Mouse (Mus musculus) midbrain, embryonic 15.5 days (tissue): Measurements from ENCODE around the gene Ablim1. TPM values are rescaled to one million over a fixed set of nuclear protein-coding genes. Genes with fewer than 3 reads are reported as not detected.

ENCODE experiments used
- ATAC-seq: fragments of 200-750 bp; cut with Nextera tagmentation; replicated peaks from 2 replicates; pipeline ENCODE4 v1.8.0; 2017; ENCODE audit warnings: moderate TSS enrichment
- H3K27ac ChIP-seq: fragments of 300-500 bp; sonication (generic); 2 replicates; pipeline ENCODE4 v1.5.1; 2015; ENCODE audit warnings: mild to moderate bottlenecking, inconsistent platforms
- H3K27me3 ChIP-seq: fragments of 300-500 bp; sonication (generic); replicated peaks from 2 replicates; pipeline ENCODE4 v1.6.1; 2015; ENCODE audit warnings: inconsistent platforms
- H3K36me3 ChIP-seq: fragments of 300-500 bp; sonication (generic); replicated peaks from 2 replicates; pipeline ENCODE4 v1.6.1; 2015; ENCODE audit warnings: inconsistent platforms
- H3K4me1 ChIP-seq: fragments of 300-500 bp; sonication (generic); 2 replicates; pipeline ENCODE4 v1.6.1; 2015; ENCODE audit warnings: inconsistent platforms
- H3K4me2 ChIP-seq: fragments of 300-500 bp; sonication (generic); 2 replicates; pipeline ENCODE4 v1.6.1; 2015; ENCODE audit warnings: inconsistent platforms, mild to moderate bottlenecking, moderate library complexity
- H3K4me3 ChIP-seq: fragments of 300-500 bp; sonication (generic); 2 replicates; pipeline ENCODE4 v1.5.1; 2015; ENCODE audit warnings: mild to moderate bottlenecking, inconsistent platforms
- H3K9ac ChIP-seq: fragments of 300-500 bp; sonication (generic); 2 replicates; pipeline ENCODE4 v1.6.1; 2015; ENCODE audit warnings: mild to moderate bottlenecking, inconsistent platforms
- H3K9me3 ChIP-seq: fragments of 300-500 bp; sonication (generic); 2 replicates; pipeline ENCODE4 v1.6.1; 2016; ENCODE audit warnings: inconsistent platforms
- WGBS: fragments of 180-500 bp; shearing (Covaris S2); methylation state at CpG from one replicate; pipeline ENCODE4 v1.1.7; 2015; ENCODE audit warnings: mixed read lengths; 5-methylcytosine and 5-hydroxymethylcytosine counted together
- polyA plus RNA-seq: library from polyadenylated mRNA; unstranded; fragments of >200 nt; fragmentation: Nextera tagmentation; extraction: Ambion mirVana; gene quantifications from 2 replicates; pipeline ENCODE4 v1.2.1, GENCODE M21; 2015

Gene Ablim1
- polyA plus RNA-seq, 1 experiment from 2014 or later = 64.5 TPM

DNA sequence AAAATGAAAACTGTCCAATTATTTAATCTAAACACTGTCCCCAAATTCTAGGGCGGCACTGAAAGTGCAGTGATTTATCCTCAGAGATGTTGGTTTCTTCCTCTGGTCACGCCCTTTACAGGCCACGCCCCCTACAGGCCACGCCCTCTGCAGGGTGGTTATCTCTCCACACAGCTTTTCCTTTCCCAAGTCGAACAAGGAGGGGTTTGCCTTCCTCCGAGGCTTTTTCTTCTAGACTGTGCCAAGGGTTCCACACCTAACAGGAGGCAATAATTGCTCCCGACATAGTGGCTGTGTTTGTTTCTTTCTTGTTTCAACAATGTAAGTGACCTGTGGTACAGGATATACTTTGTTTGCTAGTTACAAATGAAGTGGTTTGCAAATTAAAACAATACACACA lies 21.0 kb downstream of the Ablim1 start:
- Histone ChIP-seq H3K27ac (no peak overlapping the region), H3K4me3 (no peak overlapping the region), H3K4me2 (no peak overlapping the region), H3K9me3 (no peaks in the 10 kb centered on the region), H3K36me3 (no peaks in the 10 kb centered on the region), H3K9ac (no peak overlapping the region), H3K27me3 (no peaks in the 10 kb centered on the region), H3K4me1 (no peaks in the 10 kb centered on the region)
- 48% methylated on average over 7 of the region's 7 CpGs for WGBS
- ATAC-seq = no peak

- H3K9me3 ChIP-seq = no peaks in the 10 kb centered on the region
- H3K27me3 ChIP-seq = no peaks in the 10 kb centered on the region
- ATAC-seq = no peak
- H3K4me2 ChIP-seq = no peak overlapping the region
- H3K27ac ChIP-seq = 0 out of 2 replicates have a peak overlapping the region, but pooled peaks have one; percentile 35
- H3K36me3 ChIP-seq = no peaks in the 10 kb centered on the region
- H3K9ac ChIP-seq = no peak overlapping the region
- WGBS = 61% methylated on average over 3 of the region's 3 CpGs
- H3K4me3 ChIP-seq = no peak overlapping the region
- H3K4me1 ChIP-seq = peaks cover 7% of the 10 kb centered on the region; the same call in 1 of the 2 replicates
Measured at GRCm38 (mm10) chr19:57283310-57283709, 31.4 kb downstream of the Ablim1 start.

- Histone ChIP-seq H3K9ac (no peak overlapping the region), H3K4me3 (no peak overlapping the region), H3K4me1 (peaks cover 7% of the 10 kb centered on the region; the same call in 1 of the 2 replicates), H3K4me2 (no peak overlapping the region), H3K9me3 (no peaks in the 10 kb centered on the region), H3K36me3 (no peaks in the 10 kb centered on the region), H3K27me3 (no peaks in the 10 kb centered on the region), H3K27ac (no peak overlapping the region)
- 38% methylated on average over 5 of the region's 5 CpGs for WGBS
- no peak for ATAC-seq
Measured at GRCm38 (mm10) chr19:57282642-57283041, 32.1 kb downstream of the Ablim1 start.

GRCm38 (mm10) chr19:57279666-57280065 lies 35.1 kb downstream of the Ablim1 start:
- no peak overlapping the region for H3K27ac ChIP-seq
- WGBS = 88% methylated on average over 4 of the region's 4 CpGs
- no peaks in the 10 kb centered on the region for H3K27me3 ChIP-seq
- H3K9me3 ChIP-seq = no peaks in the 10 kb centered on the region
- no peaks in the 10 kb centered on the region for H3K36me3 ChIP-seq
- no peak overlapping the region for H3K4me3 ChIP-seq
- H3K4me2 ChIP-seq = no peak overlapping the region
- H3K9ac ChIP-seq = no peak overlapping the region
- ATAC-seq = no peak
- peaks cover 17% of the 10 kb centered on the region for H3K4me1 ChIP-seq

DNA sequence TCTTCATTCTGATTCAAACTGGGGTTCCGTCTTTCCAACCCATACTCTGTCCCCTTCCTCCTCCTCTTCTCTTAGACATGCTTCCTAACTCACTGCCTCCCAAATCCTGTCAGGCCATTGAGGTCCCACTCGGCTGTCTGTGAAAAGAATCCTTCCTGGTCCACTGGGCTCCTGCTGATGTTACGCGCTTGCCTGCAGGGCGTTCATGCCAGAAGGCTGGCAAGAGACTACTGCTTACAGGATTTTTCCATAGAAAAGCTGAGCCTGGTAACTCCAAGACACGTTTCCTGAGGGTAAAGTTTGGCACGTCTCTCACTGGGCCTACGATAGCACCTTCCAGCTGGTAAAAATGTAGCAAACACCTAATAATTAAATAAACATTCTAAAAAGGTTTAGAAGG lies 36.5 kb downstream of the Ablim1 start:
- no peak overlapping the region for H3K4me3 ChIP-seq
- no peak overlapping the region for H3K4me2 ChIP-seq
- no peak overlapping the region for H3K9ac ChIP-seq
- H3K36me3 ChIP-seq = no peaks in the 10 kb centered on the region
- no peak for ATAC-seq
- no peaks in the 10 kb centered on the region for H3K27me3 ChIP-seq
- H3K4me1 ChIP-seq = peaks cover 22% of the 10 kb centered on the region
- H3K27ac ChIP-seq = no peak overlapping the region
- no peaks in the 10 kb centered on the region for H3K9me3 ChIP-seq
- WGBS = 55% methylated on average over 8 of the region's 8 CpGs

GRCm38 (mm10) chr19:57277010-57277409 lies 37.7 kb downstream of the Ablim1 start:
- H3K9ac ChIP-seq = no peak overlapping the region
- H3K27ac ChIP-seq = no peak overlapping the region
- no peaks in the 10 kb centered on the region for H3K36me3 ChIP-seq
- 76% methylated on average over 6 of the region's 6 CpGs for WGBS
- no peaks in the 10 kb centered on the region for H3K27me3 ChIP-seq
- H3K9me3 ChIP-seq = no peaks in the 10 kb centered on the region
- no peak overlapping the region for H3K4me3 ChIP-seq
- no peak for ATAC-seq
- peaks cover 26% of the 10 kb centered on the region for H3K4me1 ChIP-seq
- no peak overlapping the region for H3K4me2 ChIP-seq

- no peaks in the 10 kb centered on the region for H3K9me3 ChIP-seq
- no peaks in the 10 kb centered on the region for H3K36me3 ChIP-seq
- no peak for ATAC-seq
- H3K9ac ChIP-seq = no peak overlapping the region
- no peak overlapping the region for H3K4me3 ChIP-seq
- WGBS = 53% methylated on average over 15 of the region's 15 CpGs
- no peak overlapping the region for H3K27ac ChIP-seq
- H3K4me2 ChIP-seq = peak overlapping the region; percentile 25; the same call in 1 of the 2 replicates
- H3K27me3 ChIP-seq = no peaks in the 10 kb centered on the region
- H3K4me1 ChIP-seq = peaks cover 30% of the 10 kb centered on the region
Measured at GRCm38 (mm10) chr19:57275166-57275953, 39.4 kb downstream of the Ablim1 start.

DNA sequence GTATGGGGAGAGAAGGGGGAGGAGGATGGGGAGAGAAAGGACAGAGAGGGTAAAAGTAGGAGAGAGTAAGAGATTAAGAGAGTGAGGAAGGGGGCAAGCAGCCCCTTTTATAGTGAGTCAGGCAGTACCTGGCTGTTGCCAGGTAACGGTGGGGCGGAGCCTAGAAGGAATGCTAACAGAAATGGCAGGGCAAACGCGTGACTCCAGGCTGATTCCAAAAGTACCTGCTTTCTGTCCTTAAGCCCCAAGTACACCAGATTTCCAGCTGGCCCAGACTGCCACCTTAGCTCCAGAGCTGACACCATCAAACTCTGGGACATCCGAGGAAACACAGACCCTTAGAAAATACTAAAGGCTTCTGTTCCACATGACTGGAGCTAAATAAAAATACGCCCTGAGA lies 40.0 kb downstream of the Ablim1 start:
- H3K9ac ChIP-seq = no peak overlapping the region
- 0 out of 2 replicates have a peak, but pooled peaks have one; percentile 22 for ATAC-seq
- peak overlapping the region; percentile 25 for H3K4me2 ChIP-seq
- no peaks in the 10 kb centered on the region for H3K36me3 ChIP-seq
- H3K4me1 ChIP-seq = peaks cover 36% of the 10 kb centered on the region
- no peaks in the 10 kb centered on the region for H3K27me3 ChIP-seq
- no peaks in the 10 kb centered on the region for H3K9me3 ChIP-seq
- H3K27ac ChIP-seq = no peak overlapping the region
- WGBS = 25% methylated on average over 6 of the region's 6 CpGs
- H3K4me3 ChIP-seq = 0 out of 2 replicates have a peak overlapping the region, but pooled peaks have one; percentile 3

DNA sequence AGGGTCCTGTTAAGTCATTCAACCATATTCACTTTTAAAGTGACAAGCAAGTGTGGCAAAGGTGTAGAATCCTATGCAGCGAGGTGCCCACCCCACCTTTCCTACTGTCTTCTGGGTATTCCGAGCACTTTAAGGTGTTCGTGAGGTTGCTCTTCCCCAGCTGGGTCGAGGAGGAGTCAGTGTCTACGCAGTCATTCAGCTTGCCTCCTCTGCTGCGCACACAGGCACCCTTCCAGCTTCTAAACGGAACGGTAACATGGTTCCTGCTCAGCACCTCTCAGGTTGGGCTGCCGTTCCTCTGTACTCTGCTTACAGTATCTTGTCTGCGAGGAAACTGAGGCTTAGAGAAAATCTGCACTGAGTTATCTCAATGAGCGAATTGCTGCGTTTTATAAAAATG lies 40.4 kb downstream of the Ablim1 start:
- Histone ChIP-seq H3K36me3 (no peaks in the 10 kb centered on the region), H3K9ac (no peak overlapping the region), H3K4me3 (no peak overlapping the region), H3K4me2 (peak overlapping the region; percentile 25), H3K27me3 (no peaks in the 10 kb centered on the region), H3K27ac (no peak overlapping the region), H3K4me1 (peaks cover 40% of the 10 kb centered on the region), H3K9me3 (no peaks in the 10 kb centered on the region)
- 43% methylated on average over 12 of the region's 12 CpGs for WGBS
- no peak for ATAC-seq

DNA sequence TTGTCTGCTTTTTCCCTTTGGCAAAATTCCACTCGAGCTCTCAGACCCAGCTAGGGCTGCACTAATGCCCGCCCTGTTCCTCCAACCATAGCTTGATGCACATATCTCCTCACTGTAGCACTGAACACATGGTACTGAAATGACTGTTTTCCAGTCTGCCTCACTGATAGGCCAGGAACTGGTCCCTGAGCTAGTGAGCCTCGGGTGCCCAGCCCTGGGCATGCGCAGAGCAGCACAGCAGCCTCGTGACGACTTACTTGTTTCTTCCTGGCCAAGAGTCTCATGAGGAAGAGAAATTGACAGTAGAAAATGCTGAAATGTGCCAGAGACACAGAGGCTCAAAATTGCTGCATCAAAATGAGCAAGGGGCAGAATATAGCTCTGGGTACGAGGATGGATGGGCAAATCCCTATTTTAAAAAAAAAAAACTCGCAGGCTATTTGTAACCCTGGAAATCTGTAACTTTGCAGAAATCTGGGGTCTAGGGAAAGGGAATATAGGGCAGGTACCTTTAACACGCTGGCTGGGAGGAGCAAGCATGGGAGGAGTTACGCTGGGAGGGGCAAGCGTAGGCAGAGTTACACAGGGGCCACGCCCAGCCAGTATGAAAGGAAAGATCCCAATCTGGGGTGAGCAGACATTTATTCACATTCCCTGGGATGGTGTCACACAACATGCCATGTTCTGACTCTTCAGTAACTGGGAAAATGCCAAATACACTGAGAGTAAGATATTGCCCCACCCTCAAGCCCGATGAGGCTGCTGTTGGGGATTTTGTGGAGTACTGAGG lies 41.7 kb downstream of the Ablim1 start:
- H3K27me3 ChIP-seq = no peaks in the 10 kb centered on the region
- H3K4me3 ChIP-seq = no peak overlapping the region
- 50% methylated on average over 13 of the region's 13 CpGs for WGBS
- H3K4me1 ChIP-seq = peaks cover 42% of the 10 kb centered on the region
- no peak for ATAC-seq
- no peak overlapping the region for H3K9ac ChIP-seq
- H3K4me2 ChIP-seq = 0 out of 2 replicates have a peak overlapping the region, but pooled peaks have one; percentile 16
- H3K36me3 ChIP-seq = no peaks in the 10 kb centered on the region
- no peak overlapping the region for H3K27ac ChIP-seq
- no peaks in the 10 kb centered on the region for H3K9me3 ChIP-seq

- H3K36me3 ChIP-seq = no peaks in the 10 kb centered on the region
- H3K27me3 ChIP-seq = no peaks in the 10 kb centered on the region
- H3K27ac ChIP-seq = no peak overlapping the region
- no peak overlapping the region for H3K9ac ChIP-seq
- WGBS = 67% methylated on average over 16 of the region's 16 CpGs
- ATAC-seq = no peak
- H3K4me3 ChIP-seq = no peak overlapping the region
- no peaks in the 10 kb centered on the region for H3K9me3 ChIP-seq
- no peak overlapping the region for H3K4me2 ChIP-seq
- peaks cover 42% of the 10 kb centered on the region for H3K4me1 ChIP-seq
Measured at GRCm38 (mm10) chr19:57271757-57272156, 43.0 kb downstream of the Ablim1 start.

DNA sequence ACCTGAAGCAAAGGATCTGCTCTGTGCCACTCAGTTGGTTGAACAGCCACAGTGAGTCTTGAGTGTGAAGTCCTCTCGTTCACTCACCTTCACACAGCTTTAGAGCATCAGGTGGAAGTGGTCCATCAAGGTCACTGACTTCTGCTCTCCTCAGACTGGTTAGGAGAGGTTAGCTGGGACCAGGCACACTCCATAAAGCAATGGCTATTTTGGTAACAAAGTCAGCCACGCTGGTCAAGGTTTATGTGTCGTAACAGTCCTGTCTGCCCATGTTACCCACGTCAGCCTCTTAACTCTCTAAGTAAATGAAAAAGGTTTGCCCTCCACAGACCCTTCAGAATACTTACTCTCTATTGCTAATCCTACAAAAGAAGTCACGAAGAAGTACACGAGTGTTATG lies 44.0 kb downstream of the Ablim1 start:
- ATAC-seq = no peak
- H3K4me1 ChIP-seq = peaks cover 42% of the 10 kb centered on the region
- no peaks in the 10 kb centered on the region for H3K36me3 ChIP-seq
- WGBS = 83% methylated on average over 6 of the region's 6 CpGs
- no peak overlapping the region for H3K4me3 ChIP-seq
- no peaks in the 10 kb centered on the region for H3K27me3 ChIP-seq
- H3K27ac ChIP-seq = no peak overlapping the region
- H3K9ac ChIP-seq = no peak overlapping the region
- H3K9me3 ChIP-seq = no peaks in the 10 kb centered on the region
- H3K4me2 ChIP-seq = no peak overlapping the region
